Mouse (Mus musculus): ENCODE data around the gene Srrm4.

DNA sequence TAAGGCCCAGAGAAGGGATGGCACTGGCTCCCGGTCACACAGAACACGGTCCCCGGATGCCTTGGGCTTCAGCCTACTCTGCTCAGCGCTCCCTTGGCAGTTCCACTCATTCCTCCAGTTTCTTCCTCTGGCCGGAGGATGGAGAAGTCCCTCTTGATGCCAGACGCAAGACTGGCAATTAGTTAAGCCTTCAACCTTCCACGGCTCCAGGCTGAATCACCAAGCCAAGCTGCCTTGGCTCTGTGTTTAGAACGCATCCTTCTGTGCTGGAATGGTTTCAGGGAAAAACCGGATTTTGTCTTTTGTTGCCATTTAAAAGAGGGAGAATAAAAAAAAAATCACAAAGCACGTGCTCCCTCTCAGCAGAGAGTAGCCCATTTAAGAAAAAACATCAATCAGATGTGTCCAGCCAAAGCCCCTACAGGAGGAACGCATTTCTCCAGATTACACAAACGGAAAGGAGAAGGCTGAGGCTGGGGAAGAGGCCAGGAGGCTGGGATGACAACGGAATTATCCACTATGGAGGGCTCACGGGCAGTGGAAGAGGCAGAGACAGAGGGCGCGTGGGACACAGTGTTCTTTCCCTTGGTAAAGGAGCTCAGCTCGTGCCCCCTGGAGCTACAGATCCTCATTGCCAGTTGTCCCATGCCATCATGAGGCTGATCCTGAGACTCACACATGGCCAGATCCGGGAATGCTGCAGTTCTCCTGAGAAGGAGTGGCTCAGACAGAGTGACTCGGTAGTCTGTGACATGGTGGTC lies 92.6 kb downstream of the Srrm4 start:
- TF ChIP-seq CTCF (IDR thresholded peaks at IDR 0.05; ENCODE audit: low read depth): no peak
- TF ChIP-seq EP300 (IDR thresholded peaks at IDR 0.05; ENCODE audit: low read depth): no peak

Data from heart, postnatal 0 days (tissue).